Mouse (Mus musculus) limb, embryonic 10.5 days (tissue): ENCODE measurements around the gene Abhd18. TPM values are rescaled to one million over a fixed set of nuclear protein-coding genes. Genes with fewer than 3 reads are reported as not detected.
A peak's percentile ranks its signal among the peaks of the same experiment; 100 is the strongest.
"Not testable (repeated sequence)": the region's sequence is repeated elsewhere in the genome, so short reads cannot be mapped to it uniquely, and the experiment has no call there.

Experiments
- DNase-seq: peaks from one replicate; pipeline ENCODE4 v3.0.0-alpha.2; 2017; ENCODE audit warnings: low spot score
- H3K27ac ChIP-seq: fragments of 300-500 bp; sonication (generic); 2 replicates; pipeline ENCODE4 v1.5.1; 2016; ENCODE audit warnings: mild to moderate bottlenecking
- H3K27me3 ChIP-seq: fragments of 300-500 bp; sonication (generic); 2 replicates; pipeline ENCODE4 v1.6.1; 2016; ENCODE audit warnings: low read depth, mild to moderate bottlenecking; ENCODE audit not compliant: poor library complexity, severe bottlenecking
- H3K36me3 ChIP-seq: fragments of 300-500 bp; sonication (generic); 2 replicates; pipeline ENCODE4 v1.6.1; 2016; ENCODE audit warnings: mild to moderate bottlenecking, moderate library complexity
- H3K4me1 ChIP-seq: fragments of 300-500 bp; sonication (generic); 2 replicates; pipeline ENCODE4 v1.6.1; 2016
- H3K4me3 ChIP-seq: fragments of 300-500 bp; sonication (generic); 2 replicates; pipeline ENCODE4 v1.5.1; 2016; ENCODE audit warnings: mild to moderate bottlenecking, moderate library complexity
- H3K9me3 ChIP-seq: fragments of 300-500 bp; sonication (generic); replicated peaks from 2 replicates; pipeline ENCODE4 v1.6.1; 2016; ENCODE audit warnings: mild to moderate bottlenecking
- WGBS: fragments of 180-500 bp; shearing (Covaris S2); methylation state at CpG from one replicate; pipeline ENCODE4 v1.1.7; 2016; 5-methylcytosine and 5-hydroxymethylcytosine counted together
- polyA plus RNA-seq: library from polyadenylated mRNA; unstranded; fragments of >200 nt; fragmentation: Nextera tagmentation; extraction: Ambion mirVana; gene quantifications from 2 replicates; pipeline ENCODE4 v1.2.1, GENCODE M21; 2016

The Abhd18 gene
- 3.2 and 6.0 TPM in 2 replicates for polyA plus RNA-seq

DNA sequence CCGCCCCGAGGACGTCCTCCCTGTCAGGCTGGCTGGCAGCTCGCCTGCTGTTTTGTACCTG lies at the start of gene Abhd18:
Abhd18 (plus strand) TSS at position 14 of the 61 bp plus-strand sequence.
- H3K27me3 ChIP-seq, H3K9me3 ChIP-seq, H3K36me3 ChIP-seq, H3K4me1 ChIP-seq, DNase-seq: not testable (repeated sequence)
- Histone ChIP-seq H3K4me3 (peak within 1 kb of the TSS; percentile 54), H3K27ac (peak within 1 kb of the TSS; percentile 77)
- 0% methylated on average over 3 of the region's 4 CpGs for WGBS

DNA sequence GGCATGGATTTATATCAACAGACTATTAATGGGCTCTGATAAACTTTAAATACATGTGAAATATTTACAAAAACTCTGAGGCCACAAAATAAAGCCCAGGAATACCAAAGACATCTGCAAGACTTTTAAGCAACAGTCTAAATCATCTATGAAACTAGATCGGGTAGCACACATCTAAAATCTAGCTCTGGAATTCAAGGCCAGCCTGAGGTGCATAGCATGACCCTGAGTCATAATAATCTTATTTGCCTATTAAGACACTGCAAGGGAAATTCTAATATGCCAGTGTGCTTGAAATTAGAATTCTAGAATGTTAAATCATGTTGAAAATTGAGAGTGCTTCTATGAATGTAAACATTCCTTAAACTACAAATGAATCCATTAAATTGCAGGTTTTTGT lies 48.7 kb upstream of the Abhd18 start:
- Histone ChIP-seq H3K36me3 (peaks cover 19% of the 10 kb centered on the region), H3K4me3 (no peak overlapping the region), H3K9me3 (no peaks in the 10 kb centered on the region), H3K27me3 (no peaks in the 10 kb centered on the region), H3K4me1 (peaks cover 10% of the 10 kb centered on the region), H3K27ac (no peak overlapping the region)
- 81% methylated on average over 1 of the region's 1 CpGs for WGBS
- no peak for DNase-seq

DNA sequence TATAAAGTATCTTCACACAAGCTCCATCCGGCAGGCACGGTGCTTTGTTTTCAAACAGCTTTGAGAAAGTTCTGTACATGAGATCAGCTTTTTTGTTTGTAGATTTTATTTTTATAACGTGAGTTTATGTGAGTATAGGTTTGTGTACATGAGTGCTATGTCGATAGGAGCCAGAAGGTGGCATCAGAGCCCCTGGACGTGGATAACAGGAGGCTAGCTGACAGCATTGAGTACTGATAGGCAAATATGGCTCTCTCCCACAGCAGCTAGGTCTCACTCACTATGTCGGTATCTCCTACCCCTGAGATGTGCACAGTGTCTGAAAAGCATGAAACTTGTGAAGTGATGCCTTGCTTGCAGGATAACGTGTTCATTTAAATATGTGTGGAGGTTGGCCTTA lies 48.3 kb upstream of the Abhd18 start:
- DNase-seq = peak; percentile 37
- 38% methylated on average over 7 of the region's 7 CpGs for WGBS

DNA sequence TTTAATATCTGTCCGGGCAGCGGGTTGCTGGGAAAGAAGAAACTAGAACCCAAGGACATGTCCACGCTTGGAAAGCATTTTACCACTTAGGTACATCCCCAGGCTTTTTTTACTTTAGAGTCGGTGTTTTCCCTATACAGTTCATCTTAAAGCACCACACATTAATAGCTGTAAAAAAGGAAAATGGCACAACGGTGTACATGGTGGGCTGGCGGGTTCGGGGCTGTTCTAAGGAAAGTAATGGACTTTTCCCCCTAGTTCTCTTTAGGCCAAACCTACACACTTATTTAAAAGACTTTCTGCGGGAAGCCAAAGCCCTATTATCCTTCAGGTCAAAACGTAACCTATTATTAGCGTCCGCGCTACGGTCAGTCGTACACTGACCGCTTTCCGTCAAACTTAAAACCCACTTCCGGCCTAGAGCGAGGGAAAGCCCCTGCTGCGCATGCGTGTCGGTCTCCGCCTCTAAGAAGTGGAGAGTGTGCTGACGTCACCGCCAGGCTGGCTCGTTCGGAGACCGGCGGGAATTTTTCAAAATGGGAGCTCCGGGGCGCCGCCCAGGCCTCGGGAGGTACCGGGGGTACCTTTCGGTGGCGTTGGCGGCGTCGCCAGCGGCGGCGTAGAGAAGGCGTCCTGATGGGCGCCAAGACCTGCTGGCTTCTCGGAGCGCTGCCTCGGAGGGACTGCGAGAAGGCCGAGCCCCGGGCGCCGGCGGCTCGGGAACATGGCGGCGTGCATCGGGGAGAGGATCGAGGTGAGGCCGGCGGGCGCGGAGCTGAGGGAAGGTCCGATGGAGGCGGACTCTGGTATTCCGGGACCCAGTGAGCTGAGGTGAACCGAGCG lies 47.0 kb upstream of the Abhd18 start, which contains the start of gene Plk4:
Plk4 (plus strand) TSS at position 490 of the 843 bp plus-strand sequence.
- Histone ChIP-seq H3K4me3 (peak within 1 kb of the TSS; percentile 95), H3K27me3 (no peaks in the 10 kb centered on the region), H3K4me1 (peaks cover 10% of the 10 kb centered on the region), H3K27ac (peak within 1 kb of the TSS; percentile 96), H3K36me3 (peaks cover 33% of the 10 kb centered on the region), H3K9me3 (no peaks in the 10 kb centered on the region)
- 4% methylated on average over 66 of the region's 66 CpGs for WGBS
- peak; percentile 97 for DNase-seq

More for the DNA sequence above, 48.3 kb upstream of the Abhd18 start:
- Histone ChIP-seq H3K27me3 (no peaks in the 10 kb centered on the region), H3K4me3 (no peak overlapping the region), H3K27ac (no peak overlapping the region), H3K9me3 (no peaks in the 10 kb centered on the region), H3K4me1 (peaks cover 10% of the 10 kb centered on the region), H3K36me3 (peaks cover 22% of the 10 kb centered on the region)

DNA sequence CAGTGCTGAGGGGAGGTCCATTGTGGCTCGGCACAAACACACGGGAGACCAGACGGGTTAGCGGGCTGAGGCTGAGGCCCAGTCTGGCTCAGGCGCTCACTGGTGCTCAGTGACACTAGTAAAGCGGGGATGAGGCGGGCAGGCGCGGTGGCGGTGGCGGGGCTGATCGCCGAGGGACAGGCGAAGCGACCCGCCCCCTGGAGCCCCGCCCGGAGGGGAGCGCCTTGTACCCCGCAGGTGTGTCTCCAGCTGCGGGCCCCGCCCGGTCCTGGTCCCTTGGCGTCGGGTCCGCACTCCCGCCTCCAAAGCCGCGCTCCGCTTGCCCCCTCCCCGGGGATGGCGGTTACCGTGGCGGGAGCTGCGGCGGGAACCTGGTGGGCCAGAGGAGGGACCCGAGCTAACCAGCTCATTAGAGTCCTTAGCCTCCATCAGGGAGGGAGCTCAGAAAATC lies 46.4 kb upstream of the Abhd18 start:
- Histone ChIP-seq H3K9me3 (no peaks in the 10 kb centered on the region), H3K4me3 (peak overlapping the region; percentile 95), H3K36me3 (peaks cover 40% of the 10 kb centered on the region), H3K27ac (peak overlapping the region; percentile 96), H3K27me3 (no peaks in the 10 kb centered on the region), H3K4me1 (peaks cover 10% of the 10 kb centered on the region)
- WGBS = under 1% methylated on average over 37 of the region's 37 CpGs
- no peak for DNase-seq

DNA sequence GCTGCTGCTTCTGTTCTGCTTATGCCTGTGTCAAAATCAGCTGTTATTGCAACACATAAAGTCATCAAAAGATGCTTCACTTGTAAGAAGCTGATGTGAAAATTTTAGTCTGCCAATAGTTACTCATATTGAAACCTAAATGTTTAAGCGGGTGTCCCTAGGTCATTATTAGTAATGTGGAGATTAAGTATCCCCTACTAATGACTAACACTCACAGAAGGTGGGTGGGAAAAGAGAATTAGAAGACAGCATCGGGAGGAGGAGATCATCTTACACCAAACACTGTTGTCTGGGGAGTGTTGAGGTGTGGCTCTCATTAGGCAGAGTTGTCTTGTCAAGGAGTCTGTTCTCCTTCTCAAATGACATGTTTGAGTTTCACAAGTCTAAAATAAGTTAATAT lies 39.9 kb upstream of the Abhd18 start:
- H3K9me3 ChIP-seq = no peaks in the 10 kb centered on the region
- WGBS = 62% methylated on average over 2 of the region's 2 CpGs
- H3K4me3 ChIP-seq = no peak overlapping the region
- H3K36me3 ChIP-seq = peaks cover 96% of the 10 kb centered on the region
- no peak overlapping the region for H3K27ac ChIP-seq
- H3K4me1 ChIP-seq = no peaks in the 10 kb centered on the region
- no peaks in the 10 kb centered on the region for H3K27me3 ChIP-seq
- DNase-seq = no peak

DNA sequence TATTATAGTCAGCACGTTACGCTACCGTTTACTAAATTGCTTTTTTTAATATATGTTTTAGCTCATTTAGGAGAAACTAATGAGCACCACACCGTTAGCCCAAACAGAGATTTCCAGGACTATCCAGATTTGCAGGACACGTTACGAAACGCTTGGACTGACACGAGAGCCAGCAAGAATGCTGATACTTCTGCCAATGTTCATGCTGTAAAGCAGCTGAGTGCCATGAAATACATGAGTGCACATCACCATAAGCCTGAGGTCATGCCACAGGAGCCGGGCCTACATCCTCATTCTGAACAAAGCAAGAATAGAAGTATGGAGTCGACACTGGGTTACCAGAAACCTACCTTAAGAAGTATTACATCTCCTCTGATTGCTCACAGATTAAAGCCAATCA lies 38.1 kb upstream of the Abhd18 start:
- Histone ChIP-seq H3K36me3 (peaks cover 97% of the 10 kb centered on the region), H3K4me1 (no peaks in the 10 kb centered on the region), H3K9me3 (no peaks in the 10 kb centered on the region), H3K27ac (no peak overlapping the region), H3K27me3 (no peaks in the 10 kb centered on the region), H3K4me3 (no peak overlapping the region)
- WGBS = 94% methylated on average over 10 of the region's 10 CpGs
- DNase-seq = no peak

DNA sequence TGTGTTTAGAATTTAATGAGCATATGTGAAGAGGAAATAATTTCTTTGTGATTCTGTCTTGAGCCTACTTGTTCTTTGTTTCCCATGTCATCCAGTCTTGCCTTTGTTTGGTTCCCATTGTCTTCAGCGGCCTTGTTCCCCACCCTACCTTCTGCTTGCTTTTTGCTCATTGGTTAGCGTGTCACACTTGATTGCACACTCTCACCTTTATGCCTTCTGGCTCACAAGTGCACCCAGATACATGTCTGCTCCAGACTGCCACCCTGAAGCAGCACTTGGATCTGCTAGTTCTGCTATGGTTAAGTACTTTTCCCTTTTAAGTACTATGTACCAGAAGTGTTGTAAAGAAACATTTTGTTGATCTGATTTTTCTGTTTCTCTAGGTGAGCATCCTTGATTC lies 36.9 kb upstream of the Abhd18 start:
- Histone ChIP-seq H3K27ac (no peak overlapping the region), H3K9me3 (no peaks in the 10 kb centered on the region), H3K27me3 (no peaks in the 10 kb centered on the region), H3K36me3 (peaks cover 98% of the 10 kb centered on the region), H3K4me1 (no peaks in the 10 kb centered on the region), H3K4me3 (no peak overlapping the region)
- no peak for DNase-seq
- WGBS = 94% methylated on average over 2 of the region's 2 CpGs

DNA sequence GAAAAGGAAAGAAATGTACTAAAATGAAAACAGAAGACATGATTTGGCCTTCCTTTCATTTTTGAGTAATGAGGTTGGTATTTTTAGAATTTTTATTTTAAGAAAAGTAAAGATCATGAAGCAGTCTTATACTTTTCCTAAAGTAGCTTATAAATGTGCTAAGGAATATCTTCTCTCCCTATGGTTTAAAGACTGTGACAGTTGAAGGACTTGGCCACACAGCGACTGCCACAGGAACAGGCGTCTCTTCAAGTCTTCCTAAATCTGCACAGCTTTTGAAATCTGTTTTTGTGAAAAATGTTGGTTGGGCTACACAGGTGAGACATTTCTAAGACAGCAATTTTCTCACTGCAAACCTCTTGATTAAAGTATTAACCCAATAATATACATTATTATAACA lies 33.5 kb upstream of the Abhd18 start:
- 90% methylated on average over 2 of the region's 2 CpGs for WGBS
- DNase-seq = no peak
- H3K9me3 ChIP-seq = no peaks in the 10 kb centered on the region
- no peaks in the 10 kb centered on the region for H3K27me3 ChIP-seq
- H3K4me3 ChIP-seq = no peak overlapping the region
- H3K36me3 ChIP-seq = peaks cover 98% of the 10 kb centered on the region
- H3K4me1 ChIP-seq = no peaks in the 10 kb centered on the region
- H3K27ac ChIP-seq = no peak overlapping the region

DNA sequence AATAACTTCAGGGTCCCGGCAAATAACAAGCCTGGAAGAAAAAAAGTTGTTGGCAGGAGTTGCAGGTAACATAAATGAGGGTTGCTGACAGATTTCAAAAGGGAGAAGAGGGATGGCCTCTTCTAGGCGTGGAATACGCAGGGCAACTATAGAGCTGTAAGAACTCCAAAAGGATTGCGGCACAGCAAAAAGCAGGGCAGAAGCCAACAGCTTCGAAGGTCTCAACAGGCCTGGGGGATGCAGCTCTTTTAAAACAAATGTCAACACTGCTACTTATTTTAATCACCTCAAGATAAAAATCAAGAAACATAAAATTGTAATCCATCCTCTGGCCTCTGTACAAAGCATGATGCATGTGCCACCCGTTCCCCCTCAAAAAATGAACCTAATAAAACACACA lies 1.2 kb upstream of the Abhd18 start:
- 89% methylated on average over 6 of the region's 6 CpGs for WGBS
- not testable (repeated sequence) for H3K27me3 ChIP-seq, H3K36me3 ChIP-seq, H3K9me3 ChIP-seq, H3K4me1 ChIP-seq, DNase-seq
- H3K4me3 ChIP-seq = peak overlapping the region; percentile 54
- H3K27ac ChIP-seq = 0 out of 2 replicates have a peak overlapping the region, but pooled peaks have one; percentile 77

DNA sequence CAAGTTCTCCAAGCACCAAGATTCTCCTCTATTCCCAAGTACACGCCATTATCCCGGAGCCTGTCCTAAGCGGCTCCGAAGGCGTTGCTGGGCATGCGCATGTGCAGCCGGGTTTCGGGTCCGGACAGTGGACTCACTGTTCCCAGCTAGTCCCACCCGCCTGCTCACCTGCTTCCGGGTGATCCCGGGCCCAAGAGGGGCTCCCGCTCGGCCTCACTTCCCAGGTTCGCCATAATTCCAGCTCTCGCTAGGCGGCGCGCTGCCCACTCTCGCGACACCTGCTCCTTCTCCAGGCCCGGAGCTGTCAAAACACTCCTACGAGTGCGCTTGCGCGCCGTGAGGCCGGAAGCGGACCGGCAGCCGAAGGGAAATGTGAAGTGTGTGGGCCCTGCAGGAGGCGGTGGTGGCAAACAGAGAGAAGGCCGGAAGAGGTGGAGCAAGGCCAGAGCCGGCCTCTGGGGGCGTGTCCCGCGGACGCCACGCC lies 255 bp upstream of the Abhd18 start, which contains the start of gene Mfsd8:
Mfsd8 (minus strand) TSS at position 414 of the 484 bp plus-strand sequence.
- H3K27me3 ChIP-seq, H3K36me3 ChIP-seq, H3K4me1 ChIP-seq, H3K9me3 ChIP-seq: not testable (repeated sequence)
- WGBS = under 1% methylated on average over 39 of the region's 39 CpGs
- peak; percentile 94 for DNase-seq
- Histone ChIP-seq H3K4me3 (peak within 1 kb of the TSS; percentile 54), H3K27ac (peak within 1 kb of the TSS; percentile 77)

DNA sequence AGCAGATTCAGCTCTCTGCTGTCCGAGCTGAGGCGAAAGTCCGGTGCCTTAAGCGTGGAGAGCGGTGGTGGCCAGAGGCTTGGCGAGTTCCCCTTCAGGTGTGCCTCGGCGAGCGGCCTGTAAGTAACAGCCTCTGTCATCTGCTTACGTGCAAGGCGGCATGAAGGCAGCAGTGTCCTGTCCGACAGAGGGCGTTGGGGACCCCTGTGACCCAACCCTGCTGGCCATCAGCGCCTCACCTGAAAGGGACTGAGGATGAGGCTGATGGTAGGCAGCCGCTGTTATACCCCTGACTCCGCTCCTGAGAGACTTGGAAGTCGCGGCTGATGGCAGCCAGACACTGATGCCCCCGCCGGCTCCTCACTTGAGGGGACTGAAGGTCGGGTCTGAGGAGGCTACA lies 248 bp downstream of the Abhd18 start:
- WGBS = under 1% methylated on average over 16 of the region's 21 CpGs
- H3K27me3 ChIP-seq, H3K36me3 ChIP-seq, H3K4me1 ChIP-seq, H3K9me3 ChIP-seq: not testable (repeated sequence)
- DNase-seq = peak; percentile 64
- 0 out of 2 replicates have a peak overlapping the region, but pooled peaks have one; percentile 14 for H3K27ac ChIP-seq
- H3K4me3 ChIP-seq = peak overlapping the region; percentile 54

DNA sequence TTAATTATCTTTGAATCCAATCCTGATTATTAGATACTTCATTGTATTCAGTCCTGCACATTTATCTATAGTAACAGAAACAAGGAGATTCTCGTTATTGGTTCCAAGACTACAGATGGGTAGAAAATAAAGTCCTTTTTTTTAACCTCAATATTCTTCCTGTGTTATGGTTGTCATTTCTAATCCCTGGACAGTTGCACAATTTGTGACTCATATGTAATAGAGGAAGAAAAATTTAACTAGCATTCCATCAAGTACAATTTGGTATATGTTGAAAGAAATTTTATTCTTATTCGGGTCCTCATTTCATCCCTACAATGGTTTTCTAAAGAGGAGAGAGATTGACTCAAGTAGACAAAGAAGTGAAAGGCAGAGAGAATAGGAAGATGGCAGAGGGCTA lies 1.2 kb downstream of the Abhd18 start:
- not testable (repeated sequence) for H3K9me3 ChIP-seq, H3K4me1 ChIP-seq, H3K27ac ChIP-seq, DNase-seq, H3K36me3 ChIP-seq, H3K4me3 ChIP-seq, H3K27me3 ChIP-seq
- 93% methylated on average over 2 of the region's 2 CpGs for WGBS
